Comparison of ENCODE assay signal across 9 mouse cellular contexts in the genomic region with DNA sequence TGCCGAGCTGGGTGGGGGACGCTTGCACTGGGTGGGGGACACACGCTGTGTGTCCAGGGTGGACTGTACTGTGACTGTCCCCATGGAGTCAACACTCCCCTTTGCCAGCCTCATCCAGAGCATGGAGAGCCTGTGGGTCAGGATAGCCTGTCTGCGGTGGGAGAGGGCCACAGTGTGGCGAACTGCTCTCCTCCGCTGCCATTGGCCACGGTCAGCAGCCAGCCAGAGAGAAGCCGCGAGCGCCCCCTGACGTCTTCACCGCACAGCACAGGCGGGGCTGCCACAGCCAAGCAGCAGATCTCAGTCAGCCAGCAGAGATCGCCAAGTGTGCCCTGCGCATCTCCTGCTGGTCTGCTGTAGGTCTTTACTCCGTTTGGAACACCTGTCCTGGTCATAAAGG. TPM values are rescaled to one million over a fixed set of nuclear protein-coding genes. Genes with fewer than 3 reads are reported as not detected.
DNase-seq lines count a peak whose midpoint lies in the region; ATAC-seq and TF ChIP-seq lines count a peak whose summit lies in the region.
"Had no signal": no experiment of that assay in that cellular context is flagged by ENCODE, and none has a peak within 500 bp of the region (broad histone marks: within the 10 kb centered on the region; RNA-seq: fewer than 3 reads in every experiment).

No protein-coding gene starts in this region.

- DNase-seq in T-cell, adult 2 months (ENCODE audit: low spot score), result peak; percentile 70
- DNase-seq in gastrocnemius, adult 8-10 months (ENCODE audit: low spot score in 2 of 2), result peak; percentile 70 to 80
- peak; percentile 91 for DNase-seq in hindbrain, postnatal 0 days (ENCODE audit: low spot score)
- DNase-seq in left cerebral cortex, adult 18-20 months (ENCODE audit: low spot score in 2 of 2), result peak; percentile 94 to 96
- DNase-seq in lung, postnatal 36 days, result peak; percentile 93
- DNase-seq in right cerebral cortex, adult 18-20 months, result peak; percentile 92
- peak; percentile 82 to 83 for DNase-seq in urinary bladder, adult 18-20 months (ENCODE audit: low spot score in 2 of 2)

- no peak overlapping the region for H3K4me2 ChIP-seq in hindbrain, postnatal 0 days (ENCODE audit: low read depth, low read length)

- peak; percentile 84 for ATAC-seq in hindbrain, postnatal 0 days

- TF ChIP-seq POLR2A in cortical plate, adult 2 months (IDR thresholded peaks at IDR 0.05; ENCODE audit: extremely low read depth, insufficient read depth, low read length), result no peak

- 4% methylated on average over 16 of the region's 16 CpGs for WGBS in hindbrain, postnatal 0 days

- H3K27ac ChIP-seq in cortical plate, adult 2 months (ENCODE audit: insufficient read depth, low read length), result no peak overlapping the region
- peak overlapping the region; percentile 3; the same call in 1 of the 2 replicates for H3K27ac ChIP-seq in hindbrain, postnatal 0 days

- H3K27me3 ChIP-seq in hindbrain, postnatal 0 days (ENCODE audit: insufficient read depth, low read length), result no peaks in the 10 kb centered on the region

- no peak overlapping the region for H3K9ac ChIP-seq in hindbrain, postnatal 0 days (replicated peaks; ENCODE audit: low read length)

- H3K4me1 ChIP-seq in cortical plate, adult 2 months (ENCODE audit: control insufficient read depth, insufficient read depth, low read length), result no peaks in the 10 kb centered on the region
- 0 out of 2 replicates have a peak, but pooled peaks cover 17% of the 10 kb centered on the region for H3K4me1 ChIP-seq in hindbrain, postnatal 0 days (ENCODE audit: insufficient read depth, low read length)

- no peaks in the 10 kb centered on the region for H3K36me3 ChIP-seq in hindbrain, postnatal 0 days (ENCODE audit: insufficient read depth, low read length)

- TF ChIP-seq CTCF in cortical plate, adult 2 months (IDR thresholded peaks at IDR 0.05; ENCODE audit: extremely low read depth, insufficient read depth, low read length), result peak; percentile 75
- peak; percentile 96 for TF ChIP-seq CTCF in hindbrain, postnatal 0 days (IDR thresholded peaks at IDR 0.05; ENCODE audit: low read depth)

- H3K4me3 ChIP-seq in cortical plate, adult 2 months (ENCODE audit: insufficient read depth, low read length), result 0 out of 2 replicates have a peak overlapping the region, but pooled peaks have one; percentile 0
- no peak overlapping the region for H3K4me3 ChIP-seq in hindbrain, postnatal 0 days (ENCODE audit: low read length)
- H3K4me3 ChIP-seq: myocyte had no signal

- no peaks in the 10 kb centered on the region for H3K9me3 ChIP-seq in hindbrain, postnatal 0 days (ENCODE audit: low read length)

RNA-seq across cellular contexts. Expression of gene Mab21l3, which starts 42.6 kb away (rescaled TPM):
- polyA plus RNA-seq in cortical plate, adult 2 months (2012; rRNA removed), result 0.15 and 0.17 TPM in 2 replicates
- total RNA-seq in gastrocnemius, adult 8-10 months (2022), result not detected
- total RNA-seq in hindbrain, postnatal 0 days (2014; rRNA removed), result 0.10 and 0.72 TPM in 2 replicates
- 0.04 and 0.09 TPM in 2 replicates for polyA plus RNA-seq in hindbrain, postnatal 0 days (2015; fragmentation: Nextera tagmentation; extraction: Ambion mirVana)
- under 1 TPM; 0.23 to 0.30 TPM for total RNA-seq in left cerebral cortex, adult 18-20 months (2021)
